Mouse (Mus musculus) adrenal gland (tissue): ENCODE results near the gene Arhgef40.

Experiments used
- intact Hi-C: fragments of 180-260 bp; cut with DNase I; formaldehyde crosslinking; loops from one replicate; pipeline ENCODE4 v1.15.1; 2025

Arhgef40 gene

DNA sequence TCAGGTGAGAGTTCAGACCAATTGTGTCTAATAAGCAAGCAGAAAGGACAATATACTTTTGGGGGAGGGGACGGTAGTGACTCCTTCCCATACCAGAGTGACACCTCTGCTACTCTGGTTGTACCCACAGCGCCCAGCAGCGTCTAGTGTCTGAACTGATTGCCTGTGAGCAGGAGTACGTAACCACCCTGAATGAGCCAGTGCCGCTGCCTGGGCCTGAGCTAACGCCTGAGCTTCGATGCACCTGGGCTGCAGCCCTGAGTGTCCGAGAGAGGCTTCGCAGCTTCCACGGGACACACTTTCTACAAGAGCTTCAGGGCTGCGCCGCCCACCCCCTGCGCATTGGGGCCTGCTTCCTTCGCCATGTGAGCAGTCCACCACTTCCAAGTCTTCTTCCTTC lies 13.0 kb downstream of the Arhgef40 start:
- intact Hi-C loops: no loop called here

DNA sequence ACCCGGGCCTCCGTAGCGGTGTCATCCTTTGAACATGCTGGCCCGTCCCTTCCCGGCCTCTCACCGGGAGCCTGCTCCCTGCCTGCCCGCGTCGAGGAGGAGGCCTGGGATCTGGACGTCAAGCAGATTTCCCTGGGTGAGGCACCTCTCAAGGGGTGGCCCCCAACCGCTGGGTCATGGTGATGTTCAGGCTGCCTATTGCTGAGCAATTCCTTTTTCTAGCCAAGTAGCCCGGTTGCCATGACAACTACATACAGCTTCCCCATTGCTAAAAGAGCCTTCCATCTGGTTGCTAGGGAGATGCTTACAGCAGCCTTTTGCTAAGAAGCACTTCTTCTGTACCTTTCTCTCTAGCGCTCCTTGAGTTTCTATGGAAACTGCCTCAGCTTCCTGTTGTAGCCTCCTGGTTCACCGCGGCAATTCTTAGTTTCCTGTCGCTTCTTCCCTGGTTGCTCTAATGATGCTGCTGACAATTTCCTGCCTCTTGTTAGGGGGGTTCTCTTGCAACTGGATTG lies 19.5 kb downstream of the Arhgef40 start:
- intact Hi-C loops: no loop called here

DNA sequence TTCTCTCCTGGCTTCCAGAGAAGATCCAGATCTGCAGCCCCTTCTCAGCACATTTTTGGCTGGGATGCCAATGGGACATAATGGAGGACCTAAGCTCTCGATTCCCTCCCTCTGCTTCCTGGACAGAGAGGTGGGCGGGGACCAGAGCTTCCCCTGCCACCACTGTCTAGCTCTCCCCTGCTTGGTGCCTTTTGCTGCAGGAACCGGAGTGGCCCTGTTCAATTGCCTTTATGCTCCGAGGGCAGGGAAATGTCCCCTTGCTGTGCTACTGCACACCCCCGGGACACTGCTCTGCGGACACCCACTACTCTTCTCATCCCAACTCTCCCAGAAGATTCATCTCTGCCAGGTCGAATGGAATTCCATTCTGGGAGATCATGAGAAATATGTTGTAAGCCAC lies 20.6 kb downstream of the Arhgef40 start:
- intact Hi-C loops: loop anchor here (5.0 kb wide), 1 partner anchor 98 kb away; no protein-coding TSS in a partner anchor

DNA sequence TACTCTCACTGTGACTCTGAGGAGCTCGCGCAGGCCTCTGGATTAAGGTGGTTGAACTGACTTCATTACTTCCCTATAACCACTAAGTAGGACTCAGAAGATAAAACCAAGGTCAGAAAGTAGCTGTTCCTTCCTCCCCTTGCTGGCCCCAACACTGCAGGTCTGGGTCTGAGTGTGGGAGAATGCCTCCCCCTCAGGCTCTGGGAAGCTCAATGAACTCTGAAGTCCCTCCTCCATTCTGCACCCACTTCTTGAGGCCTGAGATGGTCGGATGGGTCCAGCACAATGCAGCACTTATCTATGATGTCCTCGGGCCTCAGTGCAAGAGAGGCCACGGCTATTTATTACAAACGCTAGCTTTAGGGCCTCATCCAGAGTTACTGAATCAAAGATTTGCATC lies 21.1 kb downstream of the Arhgef40 start:
- intact Hi-C loops: loop anchor here (5.0 kb wide), 1 partner anchor 98 kb away; no protein-coding TSS in a partner anchor

DNA sequence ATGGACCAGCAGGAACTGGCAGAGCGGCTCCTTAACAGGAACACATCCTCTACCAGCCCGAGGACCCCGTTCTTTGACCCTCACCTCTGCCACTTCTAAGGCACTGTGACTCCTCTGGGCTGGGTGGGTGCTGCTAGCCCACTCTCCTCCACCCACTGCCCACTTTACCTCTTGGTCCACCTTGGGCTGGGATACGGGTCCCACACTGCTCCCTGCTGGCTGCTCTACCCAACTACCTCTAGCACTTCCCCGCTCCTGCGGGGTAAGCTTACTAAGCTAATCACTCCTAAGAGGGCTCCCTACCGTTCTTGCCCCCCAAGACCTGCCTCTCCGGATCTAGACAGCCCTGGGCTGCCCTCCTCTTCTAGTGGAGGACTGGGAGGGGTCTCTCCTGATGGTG lies 21.7 kb downstream of the Arhgef40 start:
- intact Hi-C loops: loop anchor here (5.0 kb wide), 1 partner anchor 99 kb away; no protein-coding TSS in a partner anchor

DNA sequence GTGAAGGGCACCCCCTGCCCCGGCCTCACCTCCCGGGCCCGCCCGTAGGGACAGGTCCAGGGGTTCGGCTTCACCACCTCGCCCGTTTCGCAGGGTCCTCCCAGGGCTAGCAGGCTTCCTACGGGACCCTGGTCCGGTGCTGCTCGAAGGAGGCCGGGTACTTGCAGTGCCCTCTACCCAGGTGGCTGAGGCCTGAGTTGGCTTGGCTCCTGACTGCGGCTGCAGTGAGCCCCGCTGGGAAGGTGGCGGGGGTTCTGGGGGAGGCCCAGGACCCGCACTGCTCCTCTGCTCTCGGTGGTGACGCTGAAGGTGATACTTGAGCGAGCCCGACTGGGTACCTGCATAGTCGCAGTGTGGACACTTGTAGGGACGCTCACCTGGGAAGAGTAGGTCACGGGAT lies 22.3 kb downstream of the Arhgef40 start:
- intact Hi-C loops: loop anchor here (5.0 kb wide), 1 partner anchor 99 kb away; no protein-coding TSS in a partner anchor

DNA sequence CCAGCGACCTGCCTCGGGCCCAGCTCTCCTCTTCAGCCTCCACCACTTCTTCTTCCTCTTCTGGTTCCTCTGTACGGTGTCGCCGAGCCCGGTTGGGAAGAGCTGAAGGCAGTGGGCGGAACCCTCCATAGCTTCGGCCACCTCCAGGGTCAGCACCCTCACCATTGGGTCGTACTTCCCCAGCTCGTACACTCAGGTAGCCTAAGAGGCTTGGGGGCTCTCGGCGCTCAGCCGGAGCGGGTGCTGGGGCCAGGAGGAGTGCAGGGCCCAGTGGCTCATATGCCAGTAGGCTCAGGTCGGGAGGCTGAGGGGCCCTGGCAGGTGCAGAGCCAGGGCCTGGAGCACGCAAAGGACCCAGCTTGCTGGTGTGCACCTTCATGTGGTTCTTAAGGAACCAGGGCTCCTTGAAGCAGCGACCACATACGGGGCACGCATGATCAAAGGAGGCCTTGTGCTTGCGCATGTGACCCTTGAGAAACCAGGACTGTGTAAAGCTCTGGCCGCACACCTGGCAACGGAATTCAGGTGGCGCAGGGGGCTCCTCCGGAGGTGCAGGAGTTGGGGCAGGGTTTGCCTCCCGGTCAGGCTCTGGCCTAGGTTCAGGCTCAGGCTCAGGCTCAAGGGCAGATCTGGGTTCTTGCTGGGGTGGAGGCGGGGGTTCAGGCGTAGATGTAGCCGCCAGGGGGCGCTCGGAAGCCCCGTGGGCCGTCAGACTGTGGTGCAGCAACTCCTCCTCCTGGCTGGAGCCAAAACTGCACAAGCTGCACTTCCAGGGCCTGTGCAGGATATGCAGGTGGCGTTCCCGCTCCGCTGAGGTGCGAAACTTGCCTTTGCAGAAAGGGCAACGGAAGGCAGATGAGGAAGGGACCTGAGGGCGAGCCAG lies 24.0 kb downstream of the Arhgef40 start:
- intact Hi-C loops: loop anchor here (5.0 kb wide), 1 partner anchor 101 kb away; no protein-coding TSS in a partner anchor

DNA sequence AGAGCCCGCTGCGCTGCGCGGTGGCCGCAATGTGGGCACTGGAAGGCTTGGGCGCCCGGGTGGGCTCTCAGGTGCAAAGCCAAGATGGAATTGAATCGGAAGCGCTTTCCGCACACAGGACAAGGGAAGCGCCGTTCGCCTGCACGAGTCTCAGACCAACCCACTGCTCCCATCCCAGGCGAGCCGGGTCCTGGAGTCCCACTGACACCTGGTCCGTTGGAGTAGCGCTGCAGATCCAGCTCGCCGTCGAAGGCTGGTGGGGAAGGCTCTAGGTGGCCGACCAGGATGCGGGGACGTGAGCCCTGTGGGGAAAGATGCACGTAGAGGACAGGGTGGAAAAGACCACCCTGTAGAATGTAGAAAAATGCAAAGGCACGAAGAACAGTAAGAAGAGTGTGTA lies 24.8 kb downstream of the Arhgef40 start:
- intact Hi-C loops: loop anchor here (5.0 kb wide), 1 partner anchor 102 kb away; no protein-coding TSS in a partner anchor

DNA sequence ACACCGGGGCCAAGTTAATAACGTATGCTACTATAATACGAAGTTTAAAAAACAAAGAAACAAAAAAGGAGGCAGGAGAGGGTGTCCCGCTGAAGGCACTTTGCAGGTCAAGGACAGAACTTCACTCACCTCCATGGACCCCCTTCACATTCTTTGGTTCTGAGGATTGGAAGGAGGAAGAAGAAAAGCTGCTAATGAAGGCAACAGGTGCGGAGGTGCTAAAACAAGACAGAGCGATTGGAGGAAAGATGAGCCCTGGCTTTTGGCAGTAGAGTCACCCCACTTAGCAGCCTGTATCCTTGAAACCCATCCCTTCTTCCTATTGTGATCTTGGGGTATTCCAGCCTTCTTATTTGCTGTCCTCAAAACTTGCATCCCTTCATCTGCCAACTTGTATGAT lies 25.3 kb downstream of the Arhgef40 start:
- intact Hi-C loops: loop anchor here (5.0 kb wide), 1 partner anchor 103 kb away; no protein-coding TSS in a partner anchor

DNA sequence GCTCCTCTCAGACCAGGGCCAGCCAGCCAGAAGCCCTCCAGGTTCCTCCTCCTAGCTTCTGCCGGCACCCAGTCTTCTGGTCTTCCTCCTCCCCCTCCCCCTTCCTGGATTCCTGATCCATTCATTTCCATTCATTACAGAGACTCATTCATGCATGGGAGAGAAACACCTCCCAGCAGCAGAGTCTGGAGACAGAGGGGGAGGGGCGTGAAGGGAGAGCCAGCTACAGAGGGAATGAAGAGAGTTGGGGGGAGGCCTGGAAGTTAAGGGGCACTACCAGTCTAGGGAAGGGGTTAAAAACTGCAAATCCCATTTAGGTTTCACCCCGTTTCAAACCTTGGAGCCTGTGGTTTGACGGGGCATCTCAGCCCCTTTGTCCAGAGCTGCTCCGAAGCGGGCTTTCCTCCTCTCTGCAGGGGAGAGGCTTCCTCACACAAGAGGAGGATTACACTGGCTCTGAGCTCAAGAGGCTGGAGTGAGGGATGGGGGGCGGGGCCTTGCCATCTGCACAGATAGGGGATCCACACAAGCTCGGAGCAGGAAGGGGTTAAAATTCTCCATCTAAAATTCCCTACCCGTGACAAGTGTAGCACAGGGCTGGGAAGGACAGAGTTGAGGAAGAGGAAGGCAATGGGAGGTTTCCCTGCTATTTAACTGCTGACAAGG lies 26.1 kb downstream of the Arhgef40 start:
- intact Hi-C loops: no loop called here

DNA sequence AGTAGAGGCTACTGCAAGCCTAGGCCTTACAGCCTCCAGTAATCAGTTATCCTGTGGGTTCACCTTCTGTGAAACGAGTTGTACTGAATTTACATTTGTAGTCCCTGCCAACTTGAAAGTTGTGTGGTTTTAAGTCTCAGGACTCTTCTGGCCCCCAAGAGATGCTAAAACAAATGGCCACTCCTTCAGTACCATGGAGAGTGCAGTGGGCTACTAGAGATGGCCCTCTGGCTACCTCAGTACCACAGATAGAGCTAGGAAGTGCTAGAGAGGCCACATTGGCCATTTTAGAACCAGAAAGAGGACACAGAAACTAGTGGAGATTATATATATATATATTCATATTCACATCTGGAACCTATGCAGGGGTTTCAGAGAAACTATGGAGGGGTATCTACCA lies 27.2 kb downstream of the Arhgef40 start:
- intact Hi-C loops: no loop called here

DNA sequence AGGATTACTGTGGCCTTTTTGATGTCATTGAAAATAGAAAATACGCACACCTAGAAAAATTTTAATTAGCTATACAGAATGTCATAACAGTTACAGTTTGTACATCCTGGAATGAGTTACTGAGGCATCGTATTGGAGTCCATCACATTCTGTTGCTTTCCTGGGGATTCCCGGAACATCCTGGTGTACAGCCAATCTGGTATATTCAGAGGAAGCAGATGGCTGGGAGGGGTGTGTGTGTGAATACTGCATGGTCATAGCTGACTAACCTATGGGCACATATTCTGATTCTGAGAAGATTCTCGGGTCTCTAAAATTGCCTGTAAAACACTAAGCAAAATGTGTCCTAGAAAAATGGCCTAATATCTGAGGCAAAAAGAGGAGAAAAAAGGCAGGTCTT lies 27.6 kb downstream of the Arhgef40 start:
- intact Hi-C loops: no loop called here

DNA sequence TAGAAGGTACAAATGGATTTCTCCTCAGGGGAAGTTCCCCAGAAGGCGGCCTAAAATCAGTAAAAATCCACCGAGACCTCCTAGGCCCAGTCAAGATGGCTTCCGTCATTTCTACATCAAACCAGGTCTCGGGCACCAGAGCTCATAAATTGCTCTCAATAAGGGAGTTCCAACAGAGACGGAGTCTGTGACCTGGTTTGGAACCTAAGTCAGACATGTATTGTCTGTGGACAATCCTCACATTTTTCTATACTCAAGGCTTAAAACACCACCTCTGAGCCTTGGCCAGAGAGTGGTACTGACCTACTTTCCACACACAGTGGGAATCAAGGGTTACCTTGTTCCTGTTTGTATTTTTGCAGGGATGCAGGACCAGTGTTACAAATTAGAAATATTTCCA lies 28.0 kb downstream of the Arhgef40 start:
- intact Hi-C loops: no loop called here

DNA sequence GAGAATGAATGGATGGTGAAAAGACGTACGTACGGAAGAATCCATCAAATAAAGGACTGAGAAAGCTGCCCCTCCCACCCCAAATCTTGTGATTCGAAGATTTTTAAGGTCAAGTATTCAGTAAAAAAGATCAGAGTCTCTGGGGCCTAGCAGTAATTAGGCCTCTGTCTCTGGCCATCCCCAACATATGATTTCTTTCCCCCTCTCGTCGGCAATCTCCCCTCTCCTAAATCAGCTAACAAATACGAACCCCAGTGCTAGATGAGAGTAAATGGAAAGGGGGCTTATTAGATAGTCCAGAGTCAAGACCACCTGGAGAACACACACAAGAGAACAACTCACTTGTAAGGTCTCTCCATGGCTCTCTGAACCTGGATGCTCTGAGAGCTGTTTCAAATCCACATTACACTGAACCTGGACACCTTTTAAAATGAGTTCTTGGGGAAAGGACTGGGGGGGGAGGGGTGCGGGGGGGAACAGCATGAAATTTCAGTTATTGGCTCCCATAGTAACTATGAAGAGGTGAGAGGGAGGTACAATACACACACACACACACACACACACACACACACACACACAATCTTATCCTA lies 28.6 kb downstream of the Arhgef40 start:
- intact Hi-C loops: no loop called here

DNA sequence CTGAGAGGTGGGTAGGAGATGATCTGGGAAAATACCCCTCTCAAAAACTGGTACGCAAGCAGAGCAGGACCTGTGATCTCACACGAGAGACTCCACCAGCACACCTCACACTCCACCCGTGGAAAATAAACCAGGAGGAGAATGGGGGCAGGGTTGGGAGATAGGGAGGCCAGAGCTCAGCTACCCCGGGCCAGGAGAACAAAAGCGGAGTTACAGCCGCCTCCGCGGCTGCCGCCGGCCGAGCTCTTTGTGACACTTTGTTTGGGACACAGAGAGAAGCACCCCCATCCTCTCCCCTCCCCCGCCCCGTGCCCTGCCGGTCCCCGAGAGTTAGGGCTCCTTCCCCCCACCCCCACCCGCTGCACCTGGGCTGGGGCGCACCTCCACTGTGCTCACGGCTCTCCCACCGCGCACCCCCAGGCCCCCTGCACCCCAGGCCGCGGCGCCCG lies 29.3 kb downstream of the Arhgef40 start:
- intact Hi-C loops: no loop called here

DNA sequence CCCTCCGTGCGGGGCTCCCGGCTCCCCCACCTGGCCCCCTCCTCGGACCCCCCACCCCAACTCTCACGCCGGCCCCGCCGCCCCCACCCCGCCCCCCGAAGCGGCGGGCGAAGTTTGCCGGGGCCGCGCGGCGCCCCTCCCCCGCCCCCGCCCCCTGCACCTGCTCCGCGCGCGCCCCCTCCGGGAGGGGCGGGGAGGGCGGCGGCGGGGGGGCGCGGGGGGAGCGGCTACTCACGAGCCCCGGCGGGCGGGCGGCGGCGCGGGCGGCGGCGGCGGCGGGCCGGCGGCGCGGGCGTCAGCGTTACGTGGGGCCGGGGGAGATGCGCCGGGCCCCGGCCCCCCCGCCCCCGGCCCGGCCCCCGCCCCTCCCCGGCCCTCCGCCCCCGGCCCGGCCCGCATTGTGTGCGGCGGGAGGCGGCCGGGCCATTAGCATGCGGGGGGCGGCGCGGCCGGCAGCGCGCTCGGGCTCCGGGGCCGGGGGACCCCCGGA lies 29.8 kb downstream of the Arhgef40 start:
- intact Hi-C loops: no loop called here

DNA sequence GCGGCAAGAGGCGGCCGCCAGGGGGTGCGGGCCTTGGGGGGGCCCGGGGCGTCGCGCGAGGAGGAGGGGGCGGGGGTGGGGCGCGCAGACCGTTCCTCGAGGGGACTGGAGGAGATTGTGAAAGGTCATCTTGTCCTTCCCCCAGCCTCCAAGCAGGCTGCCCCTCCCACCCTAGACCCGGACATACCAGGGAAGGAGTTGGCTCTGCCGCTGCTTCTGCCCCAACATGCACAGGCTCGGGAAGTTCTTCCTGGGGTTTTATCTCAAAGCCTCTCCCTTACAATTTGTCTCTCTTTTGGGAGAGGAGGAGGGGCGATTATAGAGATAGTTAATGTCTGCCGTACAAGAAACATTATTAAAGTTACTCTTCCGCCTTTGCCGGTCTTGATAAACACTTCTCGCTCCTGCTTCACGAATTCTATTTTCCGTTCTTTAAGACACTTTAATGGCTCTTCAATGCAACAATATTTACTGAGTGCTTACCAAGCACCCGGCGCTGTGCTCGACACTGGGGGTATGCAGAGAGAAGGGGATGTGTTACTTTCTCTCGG lies 30.3 kb downstream of the Arhgef40 start:
- intact Hi-C loops: no loop called here

DNA sequence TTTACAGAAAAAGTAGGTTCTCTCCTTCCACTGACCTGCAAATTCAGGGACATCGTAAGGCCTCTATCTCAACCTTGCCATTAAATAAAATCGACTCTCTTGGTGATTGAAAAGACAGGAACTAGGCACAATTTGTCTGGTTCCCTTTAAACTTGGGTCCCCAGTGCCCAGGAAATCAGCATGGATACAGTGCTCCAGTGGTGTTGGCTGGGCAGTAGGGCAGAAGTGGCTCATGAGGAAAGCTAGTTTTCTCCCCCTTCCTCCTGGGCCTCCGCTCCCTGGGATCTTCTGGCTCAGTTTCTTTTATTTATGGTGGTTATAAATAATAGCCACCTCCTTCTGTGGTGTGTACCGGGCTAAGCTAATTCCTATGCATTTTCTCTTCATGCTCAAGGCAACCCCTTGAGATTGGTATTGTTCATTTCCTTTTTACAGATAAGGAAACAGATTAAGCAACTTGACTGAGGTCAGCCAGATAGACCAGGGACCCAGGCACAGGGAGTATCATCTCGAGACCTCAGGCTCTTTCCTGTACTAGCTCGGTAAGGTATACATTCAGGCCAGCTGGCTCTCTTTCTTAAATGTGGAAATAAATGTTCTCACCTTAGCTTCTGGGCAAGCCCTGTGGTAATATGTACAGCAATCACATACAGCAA lies 31.1 kb downstream of the Arhgef40 start, which contains the start of gene Tmem253:
Tmem253 (plus strand) TSS at position 214 of the 656 bp plus-strand sequence.
- intact Hi-C loops: no loop called here

DNA sequence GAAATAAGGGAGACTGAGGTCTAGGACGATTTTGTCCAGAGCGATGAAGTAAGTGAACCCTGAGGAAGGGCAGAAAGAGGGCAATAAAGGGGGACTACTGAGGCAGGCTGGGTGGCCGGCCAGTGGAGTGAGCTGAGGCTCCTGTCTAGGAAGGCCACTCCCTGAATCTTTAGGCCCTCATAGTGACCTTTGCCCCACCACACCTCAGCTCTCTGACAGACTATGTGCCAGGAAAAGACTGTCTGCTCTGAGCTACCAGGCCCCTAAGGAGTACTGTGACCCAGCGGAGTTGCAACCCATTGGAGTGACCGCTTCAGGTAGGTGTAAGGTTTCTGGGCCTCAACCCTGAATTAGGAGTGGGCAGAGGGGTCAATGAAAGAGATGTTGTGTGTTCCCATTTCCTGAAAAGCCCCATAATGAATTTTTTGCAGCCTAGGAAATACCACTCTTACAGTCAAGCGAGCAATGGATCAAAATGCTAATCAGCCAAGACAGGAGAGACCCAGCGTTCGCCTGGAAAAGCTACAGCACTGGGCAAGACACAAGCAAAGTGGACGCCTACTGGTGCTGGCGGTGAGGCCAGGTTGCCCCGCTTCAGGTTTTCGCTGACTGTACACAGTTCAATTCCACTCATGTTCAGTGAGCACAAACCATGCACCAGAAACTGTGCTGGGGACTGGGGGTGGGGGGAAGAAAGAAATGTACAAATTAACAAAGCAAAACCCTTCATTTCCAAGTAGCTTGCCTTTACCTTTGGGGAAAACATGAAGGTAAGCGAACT lies 32.3 kb downstream of the Arhgef40 start:
- intact Hi-C loops: no loop called here

DNA sequence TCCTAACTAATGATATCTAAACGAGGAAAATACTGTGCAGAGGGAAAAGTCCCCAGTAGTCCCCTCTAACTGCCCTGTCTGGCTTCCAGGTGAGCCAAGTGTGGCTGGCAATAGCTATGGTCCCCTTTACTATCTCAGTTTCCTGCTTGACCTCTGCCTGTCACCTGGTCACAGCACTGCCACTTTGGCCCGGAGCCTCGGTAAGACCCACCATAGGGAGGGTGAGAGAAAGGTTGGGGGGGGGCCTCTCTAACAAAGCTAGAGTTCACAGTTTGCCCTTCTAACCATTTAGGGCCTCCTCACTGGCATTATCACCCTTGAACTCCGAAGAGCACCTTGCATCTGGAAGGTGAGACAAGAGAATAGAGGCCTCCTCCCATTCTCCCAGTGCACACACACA lies 33.1 kb downstream of the Arhgef40 start:
- intact Hi-C loops: no loop called here
